Mouse (Mus musculus): ENCODE measurements around the gene Alpk3. TPM values are rescaled to one million over a fixed set of nuclear protein-coding genes. Genes with fewer than 3 reads are reported as not detected.

Alpk3 gene
- polyA plus RNA-seq, 1 experiment from 2014 or later, result 0.25 TPM

Other genes with a start within 250 kb of the Alpk3 start
- 26.9 and 27.3 TPM in 2 replicates for gene Iqgap1, start 231.6 kb upstream of the Alpk3 start, polyA plus RNA-seq (2016; fragmentation: Nextera tagmentation; extraction: Ambion mirVana)
- 4.9 and 6.0 TPM in 2 replicates for gene Zscan2, start 196.7 kb upstream of the Alpk3 start, polyA plus RNA-seq (2016; fragmentation: Nextera tagmentation; extraction: Ambion mirVana)
- 39.6 and 42.0 TPM in 2 replicates for gene Wdr73, start 156.3 kb upstream of the Alpk3 start, polyA plus RNA-seq (2016; fragmentation: Nextera tagmentation; extraction: Ambion mirVana)
- 6.5 and 7.4 TPM in 2 replicates for gene Nmb, start 152.5 kb upstream of the Alpk3 start, polyA plus RNA-seq (2016; fragmentation: Nextera tagmentation; extraction: Ambion mirVana)
- gene Sec11a, start 109.8 kb upstream of the Alpk3 start, polyA plus RNA-seq (2016; fragmentation: Nextera tagmentation; extraction: Ambion mirVana), result 170 and 176 TPM in 2 replicates
- gene Zfp592, start 63.9 kb upstream of the Alpk3 start, polyA plus RNA-seq (2016; fragmentation: Nextera tagmentation; extraction: Ambion mirVana), result 9.7 and 14.2 TPM in 2 replicates
- not detected in 2 replicates for gene Slc28a1, start 57.2 kb downstream of the Alpk3 start, polyA plus RNA-seq (2016; fragmentation: Nextera tagmentation; extraction: Ambion mirVana)
- 3.7 TPM in 2 replicates for gene Pde8a, start 156.0 kb downstream of the Alpk3 start, polyA plus RNA-seq (2016; fragmentation: Nextera tagmentation; extraction: Ambion mirVana)

All from neural tube, embryonic 12.5 days (tissue).